Mouse (Mus musculus): Measurements from ENCODE around the gene Trim30c. TPM values are rescaled to one million over a fixed set of nuclear protein-coding genes. Genes with fewer than 3 reads are reported as not detected.
"Not testable (repeated sequence)": the region's sequence is repeated elsewhere in the genome, so short reads cannot be mapped to it uniquely, and the experiment has no call there.

Gene Trim30c
- not detected for total RNA-seq (2021)
- long read RNA-seq, experiment 1 = 0 reads
- long read RNA-seq, experiment 2 = 0 reads

DNA sequence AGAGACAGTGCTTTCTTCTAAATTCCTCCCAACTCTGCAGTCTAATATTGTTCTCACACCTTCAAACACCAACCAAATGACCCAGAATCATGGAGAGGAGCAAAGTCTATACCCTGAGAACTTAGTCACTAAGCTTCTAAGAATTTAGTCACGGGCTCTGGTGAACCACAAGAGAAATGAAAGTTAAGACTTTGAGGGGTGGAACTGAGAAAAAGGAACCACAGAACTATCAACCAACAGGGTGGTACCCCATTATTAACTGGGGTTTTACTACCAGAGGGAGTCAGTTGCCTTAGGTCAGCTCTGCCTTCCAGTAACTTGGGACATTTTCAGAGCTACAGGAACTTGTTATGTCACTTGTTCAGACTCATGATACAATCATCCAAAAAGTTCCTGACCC is at the start of gene Trim30c:
TSS of gene Trim30c (minus strand) at position 140 of the 400 bp plus-strand sequence.
- DNase-seq (ENCODE audit: low spot score in 2 of 2) = no peak
- intact Hi-C loops (cut with DNase I) = no loop called here

DNA sequence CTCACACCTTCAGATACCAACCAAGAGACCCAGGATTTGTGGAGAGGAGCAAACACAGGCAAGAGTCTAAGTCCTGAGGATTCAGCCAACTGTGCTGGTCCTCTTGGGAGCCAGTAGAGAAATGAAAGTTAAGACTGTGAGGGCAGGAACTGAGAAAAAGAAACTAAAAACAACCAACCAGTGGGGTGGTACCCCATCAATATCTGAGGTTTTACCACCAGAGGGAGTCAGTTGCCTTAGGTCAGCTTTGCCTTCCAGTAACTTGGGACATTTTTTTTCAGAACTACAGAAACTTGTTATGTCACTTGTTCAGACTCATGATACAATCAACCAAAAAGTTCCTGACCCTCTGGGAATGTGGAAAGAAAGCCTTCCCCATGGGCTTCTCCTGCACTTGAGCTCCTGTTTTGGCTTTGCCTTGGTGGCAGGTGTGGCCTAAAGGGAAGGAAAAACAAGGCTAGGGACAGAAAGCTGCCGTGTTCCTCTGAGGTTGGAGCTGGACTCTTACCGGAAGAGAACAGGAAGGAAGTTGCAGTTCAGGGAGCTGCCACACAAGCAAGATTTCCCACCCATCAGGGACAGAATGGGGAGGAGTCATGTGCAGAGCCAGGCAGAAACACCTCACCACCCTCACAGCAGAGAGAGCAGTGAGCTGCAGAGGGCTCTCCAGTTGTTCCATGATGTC is 45.5 kb upstream of the Trim30c start:
- intact Hi-C loops (cut with DNase I) = no loop called here
- DNase-seq (ENCODE audit: low spot score in 2 of 2) = peak in 1 of 2 experiments; percentile 3

DNA sequence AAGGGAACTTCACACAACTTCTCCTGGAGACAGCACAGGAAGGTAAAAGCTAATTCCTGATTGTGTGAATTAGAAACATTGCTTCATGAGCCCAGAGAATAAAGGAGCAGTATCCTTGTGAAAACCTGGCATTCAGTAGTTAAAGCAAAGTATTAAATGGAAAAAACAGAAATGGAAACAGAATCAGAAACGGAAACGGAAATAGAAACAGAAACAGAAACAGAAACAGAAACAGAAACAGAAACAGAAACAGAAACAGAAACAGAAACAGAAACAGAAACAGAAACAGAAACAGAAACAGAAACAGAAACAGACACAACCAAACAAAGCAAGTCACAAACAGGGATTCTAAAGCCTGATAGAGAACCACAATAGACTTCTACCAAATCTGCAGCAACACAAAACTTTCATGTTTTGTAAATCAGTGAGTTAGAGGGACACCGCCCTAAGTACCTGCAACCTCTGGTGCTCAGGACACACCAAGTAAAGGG is 3.9 kb upstream of the Trim30c start:
- no peak for DNase-seq (ENCODE audit: low spot score in 2 of 2)
- intact Hi-C loops (cut with DNase I) = no loop called here

DNA sequence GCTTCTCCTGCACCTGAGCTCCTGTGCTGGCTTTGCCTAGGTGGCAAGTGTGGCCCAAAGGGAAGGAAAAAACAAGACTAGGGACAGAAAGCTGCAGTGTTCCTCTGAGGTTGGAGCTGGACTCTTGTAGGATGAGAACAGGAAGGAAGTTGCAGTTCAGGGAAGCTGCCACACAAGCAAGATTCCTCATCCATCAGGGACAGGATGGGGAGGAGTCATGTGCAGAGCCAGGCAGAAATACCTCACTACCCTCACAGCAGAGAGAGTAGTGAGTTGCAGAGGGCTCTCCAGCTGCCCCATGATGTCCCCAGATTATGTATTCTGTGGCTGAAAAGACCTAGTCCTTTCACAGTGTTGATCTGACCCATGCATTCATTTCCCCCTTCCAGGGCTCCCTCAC is 503 bp upstream of the Trim30c start:
- intact Hi-C loops (cut with DNase I) = no loop called here
- no peak for DNase-seq (ENCODE audit: low spot score in 2 of 2)

DNA sequence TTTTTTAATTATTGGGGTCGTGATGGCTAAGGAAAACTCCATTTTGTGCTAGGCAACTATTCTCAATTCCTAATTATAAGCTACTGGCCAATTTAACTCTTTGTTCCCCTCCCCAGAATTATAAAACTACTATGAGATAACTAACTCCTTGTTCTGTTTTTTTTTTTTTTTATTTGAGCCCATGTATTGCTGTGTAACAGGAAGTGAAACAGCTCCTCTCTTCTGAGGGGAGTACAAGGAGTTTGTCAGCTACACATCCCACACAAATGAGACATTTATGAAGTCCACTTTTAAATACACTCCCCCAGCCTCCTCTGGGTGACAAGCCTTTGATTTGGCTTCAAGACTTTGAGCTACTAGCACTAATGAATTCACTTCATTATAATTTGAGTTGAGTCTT is 2.1 kb downstream of the Trim30c start:
- no peak for DNase-seq (ENCODE audit: low spot score in 2 of 2)
- intact Hi-C loops (cut with DNase I) = no loop called here

DNA sequence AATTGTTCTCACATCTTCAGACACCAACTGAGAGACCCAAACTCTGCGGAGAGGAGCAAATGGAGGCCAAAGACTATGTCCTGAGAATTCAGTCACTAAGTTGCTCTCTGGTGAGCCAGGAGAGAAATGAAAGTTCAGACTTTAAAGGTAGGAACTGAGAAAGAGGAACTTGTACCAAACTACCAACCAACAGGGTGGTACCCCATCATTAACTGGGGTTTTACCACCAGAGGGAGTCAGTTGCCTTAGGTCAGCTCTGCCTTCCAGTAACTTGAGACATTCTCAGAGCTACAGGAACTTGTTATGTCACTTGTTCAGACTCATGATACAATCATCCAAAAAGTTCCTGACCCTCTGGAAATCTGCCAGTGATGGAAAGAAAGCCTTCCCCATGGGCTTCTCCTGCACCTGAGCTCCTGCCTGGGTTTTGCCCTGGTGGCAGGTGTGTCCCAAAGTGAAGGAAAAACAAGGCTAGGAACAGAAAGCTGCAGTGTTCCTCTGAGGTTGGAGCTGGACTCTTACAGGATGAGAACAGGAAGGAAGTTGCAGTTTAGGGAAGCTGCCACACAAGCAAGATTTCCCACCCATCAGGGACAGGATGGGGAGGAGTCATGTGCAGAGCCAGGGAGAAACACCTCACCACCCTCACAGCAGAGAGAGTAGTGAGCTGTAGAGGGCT is 30.8 kb downstream of the Trim30c start, which contains the start of gene Trim30b:
TSS of gene Trim30b (minus strand) at position 149 of the 679 bp plus-strand sequence.
- intact Hi-C loops (cut with DNase I) = no loop called here
- peak; percentile 3 for DNase-seq (ENCODE audit: low spot score in 2 of 2)

DNA sequence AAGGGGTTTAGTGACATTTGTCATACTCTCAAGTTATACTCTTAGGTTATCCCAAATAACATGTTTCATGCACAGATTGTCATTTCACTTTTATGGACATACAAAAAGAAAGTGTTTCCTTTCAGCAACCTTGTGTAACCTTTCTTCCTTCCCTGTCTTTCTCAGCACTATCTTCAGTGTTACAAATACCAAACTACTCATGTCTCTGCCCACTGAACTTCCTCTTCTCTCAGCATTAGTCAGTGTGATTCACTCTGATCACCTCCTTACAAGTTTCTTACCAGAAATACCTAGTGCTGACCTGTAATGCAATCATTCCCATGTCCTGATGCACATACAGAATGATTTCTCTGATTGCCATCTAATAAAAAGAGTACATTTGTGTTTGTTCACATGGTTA is 34.3 kb downstream of the Trim30c start:
- intact Hi-C loops (cut with DNase I) = no loop called here
- DNase-seq (ENCODE audit: low spot score in 2 of 2) = no peak

DNA sequence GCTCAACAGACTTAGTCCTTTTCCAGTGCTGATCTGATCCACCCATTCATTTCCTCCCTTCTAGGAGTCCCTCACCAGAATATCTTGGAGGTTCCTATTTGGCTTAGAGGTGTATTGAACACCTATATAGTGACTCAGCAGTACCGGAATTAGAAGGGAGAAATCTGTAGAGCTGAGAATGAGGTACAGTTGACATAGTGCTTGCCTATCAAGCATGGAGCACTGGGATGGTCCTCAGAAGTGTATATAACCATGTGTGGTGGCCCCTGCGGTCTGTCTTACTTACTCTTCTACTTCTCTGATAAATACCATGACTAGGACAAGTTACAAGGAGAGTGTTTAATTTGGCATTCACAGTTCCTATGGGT is 47.1 kb downstream of the Trim30c start:
- no peak for DNase-seq (ENCODE audit: low spot score in 2 of 2)
- intact Hi-C loops (cut with DNase I) = no loop called here

DNA sequence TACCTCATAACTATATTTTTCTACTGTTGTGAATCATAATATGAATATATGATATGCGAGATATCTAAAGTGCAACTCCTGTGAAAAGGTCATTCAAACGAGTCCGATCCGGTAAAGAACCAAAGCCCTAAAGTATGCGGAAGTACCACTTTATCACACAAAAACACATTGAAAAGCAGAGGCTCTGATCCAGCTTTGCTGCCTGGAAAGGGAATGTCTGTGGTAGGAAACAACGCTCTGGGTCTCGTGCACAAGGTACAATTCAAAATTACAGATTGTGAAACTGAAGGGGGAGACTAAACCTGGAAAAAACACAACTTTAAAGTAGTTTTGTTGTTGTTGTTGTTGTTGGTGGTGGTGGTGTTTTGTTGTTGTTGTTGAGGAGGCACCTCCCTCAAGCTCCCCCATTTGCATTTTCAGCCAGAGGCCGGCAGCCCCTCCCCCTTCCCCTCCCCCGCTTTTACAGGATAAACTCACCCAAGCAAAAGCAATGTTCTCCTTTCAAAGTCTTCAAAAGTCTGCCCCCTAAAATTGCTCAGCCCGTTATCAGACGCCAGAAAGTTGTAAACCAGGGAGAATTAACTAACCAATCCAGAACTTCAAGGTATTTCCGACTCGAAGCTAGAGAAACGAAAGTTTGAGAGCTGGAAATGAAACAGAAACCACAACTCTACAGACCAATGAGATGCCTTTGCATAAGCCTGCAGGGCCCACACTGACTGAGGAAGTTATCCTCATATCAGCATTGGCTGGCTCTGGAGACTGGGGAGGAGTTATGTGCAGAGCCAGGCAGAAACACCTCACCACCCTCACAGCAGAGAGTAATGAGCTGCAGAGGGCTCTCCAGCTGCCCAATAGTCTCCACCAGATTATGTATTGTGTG is 47.7 kb downstream of the Trim30c start, which contains the start of gene Trim12c:
TSS of gene Trim12c (minus strand) at position 646 of the 883 bp plus-strand sequence.
- peak; percentile 8 to 26 for DNase-seq (ENCODE audit: low spot score in 2 of 2)

DNA sequence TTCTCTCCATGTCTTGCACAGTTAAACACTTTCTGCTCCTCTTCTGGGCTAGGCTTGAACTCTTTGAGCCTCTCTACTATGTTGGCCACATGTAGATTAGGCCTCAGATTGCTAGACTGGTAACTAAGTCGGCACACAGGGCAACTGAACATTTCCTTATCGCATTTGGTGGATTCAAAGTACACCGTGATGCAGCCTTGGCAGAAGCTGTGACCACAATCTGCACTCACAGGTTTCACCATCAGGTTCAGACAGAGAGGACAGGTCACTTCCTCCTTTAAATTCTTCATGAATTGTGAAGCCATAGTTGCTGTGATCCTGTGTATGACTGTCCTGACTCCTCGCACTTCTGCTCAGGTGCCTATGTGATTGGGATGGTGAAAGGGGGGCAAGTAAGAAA is 52.6 kb downstream of the Trim30c start:
- DNase-seq (ENCODE audit: low spot score in 2 of 2); intact Hi-C loops (cut with DNase I): not testable (repeated sequence)

More for the DNA sequence above, 47.7 kb downstream of the Trim30c start, which contains the start of gene Trim12c:
- intact Hi-C loops (cut with DNase I) = no loop called here

DNA sequence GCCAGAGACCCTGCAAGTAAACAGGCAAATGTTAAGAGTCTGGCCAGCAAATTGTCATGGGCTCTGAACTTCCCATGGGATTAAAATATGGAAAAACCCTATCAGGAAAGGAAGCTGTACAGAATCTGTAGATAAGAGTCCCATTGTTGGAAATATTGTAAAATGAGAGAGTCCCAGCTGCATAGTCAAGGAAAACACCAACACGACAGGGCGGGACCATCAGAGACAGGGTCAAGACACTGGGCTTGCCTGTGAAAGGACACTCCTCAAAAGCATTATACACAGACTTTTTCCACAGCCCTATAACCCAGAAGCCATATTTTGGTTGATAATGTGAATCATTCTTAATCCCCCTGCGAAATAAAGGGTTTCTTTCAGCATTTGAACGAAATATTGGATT is 59.9 kb downstream of the Trim30c start:
- intact Hi-C loops (cut with DNase I); DNase-seq (ENCODE audit: low spot score in 2 of 2): not testable (repeated sequence)

DNA sequence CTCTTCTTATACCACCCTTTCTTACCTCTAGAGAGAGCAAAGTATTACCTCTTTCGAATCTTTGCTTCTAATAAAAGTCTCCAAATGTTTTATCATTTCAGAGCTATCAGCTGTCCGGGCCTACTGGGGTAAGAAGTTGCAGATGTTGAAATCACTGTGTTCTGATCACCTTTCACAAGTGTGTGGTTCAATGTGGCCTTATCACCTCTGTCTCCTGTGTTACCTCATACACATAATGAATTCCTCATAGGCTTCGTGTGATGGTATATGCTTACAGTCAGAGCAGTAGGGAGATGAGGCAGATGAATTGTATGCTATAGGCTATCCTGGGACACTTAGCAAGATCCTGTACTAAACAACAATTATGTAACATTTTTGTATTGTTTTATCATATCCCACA is 65.1 kb downstream of the Trim30c start:
- DNase-seq (ENCODE audit: low spot score in 2 of 2); intact Hi-C loops (cut with DNase I): not testable (repeated sequence)

Other genes with a start within 250 kb of the Trim30c start
- gene Olfm5, start 236.0 kb downstream of the Trim30c start, total RNA-seq (2021) = not detected
- gene Olfr648, start 217.4 kb downstream of the Trim30c start, total RNA-seq (2021) = under 1 TPM; 0.30 to 0.40 TPM
- not detected for gene Olfr649, start 204.9 kb downstream of the Trim30c start, total RNA-seq (2021)
- gene Trim6, start 182.0 kb downstream of the Trim30c start, total RNA-seq (2021) = under 1 TPM; 0.13 to 0.15 TPM
- under 1 TPM; 0.68 to 0.72 TPM for gene Trim34a, start 156.4 kb downstream of the Trim30c start, total RNA-seq (2021)
- gene Trim5, start 112.7 kb downstream of the Trim30c start, total RNA-seq (2021) = under 1 TPM; 0.38 to 0.55 TPM
- gene Trim12a, start 85.4 kb downstream of the Trim30c start, total RNA-seq (2021) = 1 to 10 TPM; 1.4 to 2.2 TPM
- gene Trim34b, start 71.4 kb downstream of the Trim30c start, total RNA-seq (2021) = under 1 TPM in 1 of 2 experiments, not detected in 1; 0.26 TPM
- 1 to 10 TPM; 1.1 to 1.2 TPM for gene Trim12c, start 47.5 kb downstream of the Trim30c start, total RNA-seq (2021)
- gene Trim30b, start 31.0 kb downstream of the Trim30c start, total RNA-seq (2021) = not detected
- under 1 TPM; 0.57 to 0.70 TPM for gene Trim30a, start 64.4 kb upstream of the Trim30c start, total RNA-seq (2021)
- gene Trim30d, start 107.0 kb upstream of the Trim30c start, total RNA-seq (2021) = under 1 TPM; 0.21 to 0.55 TPM
- gene Olfr651, start 149.3 kb upstream of the Trim30c start, total RNA-seq (2021) = not detected
- gene Olfr652, start 160.1 kb upstream of the Trim30c start, total RNA-seq (2021) = not detected
- gene Olfr653, start 176.5 kb upstream of the Trim30c start, total RNA-seq (2021) = not detected
- gene Olfr654, start 186.2 kb upstream of the Trim30c start, total RNA-seq (2021) = not detected
- not detected for gene Olfr655, start 200.9 kb upstream of the Trim30c start, total RNA-seq (2021)
- not detected for gene Olfr656, start 213.1 kb upstream of the Trim30c start, total RNA-seq (2021)
- not detected for gene Olfr657, start 224.0 kb upstream of the Trim30c start, total RNA-seq (2021)
- not detected for gene Olfr658, start 246.5 kb upstream of the Trim30c start, total RNA-seq (2021)

Data from left cerebral cortex, postnatal 14 days (tissue).